Mouse (Mus musculus): ENCODE measurements around the gene Gm16429. TPM values are rescaled to one million over a fixed set of nuclear protein-coding genes. Genes with fewer than 3 reads are reported as not detected.

Gm16429 gene
- not detected in 2 replicates for polyA plus RNA-seq (2015; fragmentation: Nextera tagmentation; extraction: Ambion mirVana)

GRCm38 (mm10) chr5:93928952-93929351 is at the start of gene Gm16429:
Gene Gm16429, minus strand, starts transcription at chr5:93929052.

Other genes starting within 250 kb of the Gm16429 start
- gene Gm7792, start 85.3 kb downstream of the Gm16429 start, polyA plus RNA-seq (2015; fragmentation: Nextera tagmentation; extraction: Ambion mirVana), result not detected in 2 replicates
- not detected in 2 replicates for gene BC061212, start 141.5 kb upstream of the Gm16429 start, polyA plus RNA-seq (2015; fragmentation: Nextera tagmentation; extraction: Ambion mirVana)
- not detected in 2 replicates for gene Gm6351, start 147.3 kb upstream of the Gm16429 start, polyA plus RNA-seq (2015; fragmentation: Nextera tagmentation; extraction: Ambion mirVana)

Measured in skeletal muscle tissue, postnatal 0 days (tissue).